Mouse (Mus musculus): ENCODE results near the gene Arfgef2. TPM values are rescaled to one million over a fixed set of nuclear protein-coding genes. Genes with fewer than 3 reads are reported as not detected.
A peak's percentile ranks its signal among the peaks of the same experiment; 100 is the strongest.

The Arfgef2 gene
- polyA plus RNA-seq, 1 experiment = 11.6 TPM

GRCm38 (mm10) chr2:166900792-166901505, 95.6 kb downstream of the Arfgef2 start:
- Histone ChIP-seq H3K27me3 (ENCODE audit: control insufficient read depth, insufficient read depth, low read length) (no peaks in the 10 kb centered on the region), H3K27ac (ENCODE audit: insufficient read depth, low read depth, low read length) (no peak overlapping the region), H3K4me1 (ENCODE audit: control insufficient read depth, insufficient read depth, insufficient read length, low read length) (no peaks in the 10 kb centered on the region; the same call in 1 of the 2 replicates), H3K4me3 (ENCODE audit: low read depth, low read length) (no peak overlapping the region), H3K36me3 (ENCODE audit: control insufficient read depth, insufficient read depth, low read length) (peaks cover 7% of the 10 kb centered on the region)
- WGBS = 87% methylated on average over 8 of the region's 8 CpGs
- TF ChIP-seq POLR2A (IDR thresholded peaks at IDR 0.05; ENCODE audit: low read depth, low read length) = no peak
- TF ChIP-seq CTCF (IDR thresholded peaks at IDR 0.05; ENCODE audit: extremely low read depth, insufficient read length, insufficient replicate concordance, low read depth, low read length) = no peak

GRCm38 (mm10) chr2:166903719-166904282, 98.4 kb downstream of the Arfgef2 start:
- Histone ChIP-seq H3K27me3 (ENCODE audit: control insufficient read depth, insufficient read depth, low read length) (no peaks in the 10 kb centered on the region), H3K27ac (ENCODE audit: insufficient read depth, low read depth, low read length) (no peak overlapping the region), H3K36me3 (ENCODE audit: control insufficient read depth, insufficient read depth, low read length) (no peaks in the 10 kb centered on the region; the same call in 1 of the 2 replicates), H3K4me3 (ENCODE audit: low read depth, low read length) (no peak overlapping the region), H3K4me1 (ENCODE audit: control insufficient read depth, insufficient read depth, insufficient read length, low read length) (no peaks in the 10 kb centered on the region; the same call in 1 of the 2 replicates)
- no peak for TF ChIP-seq POLR2A (IDR thresholded peaks at IDR 0.05; ENCODE audit: low read depth, low read length)
- no peak; the same call in 1 of the 2 replicates for TF ChIP-seq CTCF (IDR thresholded peaks at IDR 0.05; ENCODE audit: extremely low read depth, insufficient read length, insufficient replicate concordance, low read depth, low read length)
- 90% methylated on average over 6 of the region's 6 CpGs for WGBS

GRCm38 (mm10) chr2:166905711-166906522, 100.5 kb downstream of the Arfgef2 start, which contains the start of gene Cse1l:
Cse1l (plus strand) TSS chr2:166906040.
- TF ChIP-seq CTCF (IDR thresholded peaks at IDR 0.05; ENCODE audit: extremely low read depth, insufficient read length, insufficient replicate concordance, low read depth, low read length) (no peak), POLR2A (IDR thresholded peaks at IDR 0.05; ENCODE audit: low read depth, low read length) (peak; percentile 48; the same call in 1 of the 2 replicates)
- Histone ChIP-seq H3K4me1 (ENCODE audit: control insufficient read depth, insufficient read depth, insufficient read length, low read length) (no peaks in the 10 kb centered on the region; the same call in 1 of the 2 replicates), H3K27ac (ENCODE audit: insufficient read depth, low read depth, low read length) (peak within 1 kb of the TSS; percentile 98), H3K27me3 (ENCODE audit: control insufficient read depth, insufficient read depth, low read length) (no peaks in the 10 kb centered on the region), H3K36me3 (ENCODE audit: control insufficient read depth, insufficient read depth, low read length) (peaks cover 2% of the 10 kb centered on the region; the same call in 1 of the 2 replicates), H3K4me3 (ENCODE audit: low read depth, low read length) (peak within 1 kb of the TSS; percentile 90)
- WGBS = under 1% methylated on average over 80 of the region's 80 CpGs

- Histone ChIP-seq H3K27ac (ENCODE audit: insufficient read depth, low read depth, low read length) (peak overlapping the region; percentile 53), H3K36me3 (ENCODE audit: control insufficient read depth, insufficient read depth, low read length) (peaks cover 2% of the 10 kb centered on the region; the same call in 1 of the 2 replicates), H3K4me1 (ENCODE audit: control insufficient read depth, insufficient read depth, insufficient read length, low read length) (no peaks in the 10 kb centered on the region; the same call in 1 of the 2 replicates), H3K4me3 (ENCODE audit: low read depth, low read length) (peak overlapping the region; percentile 90), H3K27me3 (ENCODE audit: control insufficient read depth, insufficient read depth, low read length) (no peaks in the 10 kb centered on the region)
- under 1% methylated on average over 28 of the region's 28 CpGs for WGBS
- no peak for TF ChIP-seq CTCF (IDR thresholded peaks at IDR 0.05; ENCODE audit: extremely low read depth, insufficient read length, insufficient replicate concordance, low read depth, low read length)
- no peak for TF ChIP-seq POLR2A (IDR thresholded peaks at IDR 0.05; ENCODE audit: low read depth, low read length)
These were observed 101.3 kb downstream of the Arfgef2 start for GRCm38 (mm10) chr2:166906523-166907182.

GRCm38 (mm10) chr2:166909729-166910128, 104.3 kb downstream of the Arfgef2 start:
- H3K27ac ChIP-seq (ENCODE audit: insufficient read depth, low read depth, low read length) = no peak overlapping the region
- no peaks in the 10 kb centered on the region for H3K27me3 ChIP-seq (ENCODE audit: control insufficient read depth, insufficient read depth, low read length)
- 92% methylated on average over 3 of the region's 3 CpGs for WGBS
- H3K4me3 ChIP-seq (ENCODE audit: low read depth, low read length) = no peak overlapping the region
- no peaks in the 10 kb centered on the region; the same call in 1 of the 2 replicates for H3K4me1 ChIP-seq (ENCODE audit: control insufficient read depth, insufficient read depth, insufficient read length, low read length)
- TF ChIP-seq CTCF (IDR thresholded peaks at IDR 0.05; ENCODE audit: extremely low read depth, insufficient read length, insufficient replicate concordance, low read depth, low read length) = no peak
- TF ChIP-seq POLR2A (IDR thresholded peaks at IDR 0.05; ENCODE audit: low read depth, low read length) = no peak
- peaks cover 2% of the 10 kb centered on the region; the same call in 1 of the 2 replicates for H3K36me3 ChIP-seq (ENCODE audit: control insufficient read depth, insufficient read depth, low read length)

- no peak overlapping the region for H3K4me3 ChIP-seq (ENCODE audit: low read depth, low read length)
- H3K4me1 ChIP-seq (ENCODE audit: control insufficient read depth, insufficient read depth, insufficient read length, low read length) = no peaks in the 10 kb centered on the region; the same call in 1 of the 2 replicates
- no peaks in the 10 kb centered on the region for H3K27me3 ChIP-seq (ENCODE audit: control insufficient read depth, insufficient read depth, low read length)
- no peak overlapping the region for H3K27ac ChIP-seq (ENCODE audit: insufficient read depth, low read depth, low read length)
- 85% methylated on average over 8 of the region's 8 CpGs for WGBS
- H3K36me3 ChIP-seq (ENCODE audit: control insufficient read depth, insufficient read depth, low read length) = peaks cover 2% of the 10 kb centered on the region; the same call in 1 of the 2 replicates
- no peak for TF ChIP-seq POLR2A (IDR thresholded peaks at IDR 0.05; ENCODE audit: low read depth, low read length)
- TF ChIP-seq CTCF (IDR thresholded peaks at IDR 0.05; ENCODE audit: extremely low read depth, insufficient read length, insufficient replicate concordance, low read depth, low read length) = no peak
These were observed 105.1 kb downstream of the Arfgef2 start for GRCm38 (mm10) chr2:166910536-166910935.

Measured in small intestine, adult 2 months (tissue).